Mouse (Mus musculus) intestine, embryonic 15.5 days (tissue): ENCODE results near the gene Serpinb6e. TPM values are rescaled to one million over a fixed set of nuclear protein-coding genes. Genes with fewer than 3 reads are reported as not detected.

Source experiments
- ATAC-seq: fragments of 200-750 bp; cut with Nextera tagmentation; 2 replicates; pipeline ENCODE4 v1.8.0; 2017; ENCODE audit warnings: moderate TSS enrichment, moderate library complexity
- H3K27ac ChIP-seq: fragments of 300-500 bp; sonication (generic); 2 replicates; pipeline ENCODE4 v1.5.1; 2015; ENCODE audit warnings: mild to moderate bottlenecking, inconsistent platforms
- H3K27me3 ChIP-seq: fragments of 300-500 bp; sonication (generic); replicated peaks from 2 replicates; pipeline ENCODE4 v1.6.1; 2015; ENCODE audit warnings: inconsistent platforms
- H3K36me3 ChIP-seq: fragments of 300-500 bp; sonication (generic); 2 replicates; pipeline ENCODE4 v1.6.1; 2015; ENCODE audit warnings: inconsistent platforms
- H3K4me1 ChIP-seq: fragments of 300-500 bp; sonication (generic); replicated peaks from 2 replicates; pipeline ENCODE4 v1.6.1; 2015; ENCODE audit warnings: inconsistent platforms
- H3K4me2 ChIP-seq: fragments of 300-500 bp; sonication (generic); replicated peaks from 2 replicates; pipeline ENCODE4 v1.6.1; 2015; ENCODE audit warnings: mild to moderate bottlenecking, inconsistent platforms
- H3K4me3 ChIP-seq: fragments of 300-500 bp; sonication (generic); replicated peaks from 2 replicates; pipeline ENCODE4 v1.5.1; 2015; ENCODE audit warnings: inconsistent platforms
- H3K9ac ChIP-seq: fragments of 300-500 bp; sonication (generic); 2 replicates; pipeline ENCODE4 v1.6.1; 2015; ENCODE audit warnings: inconsistent platforms
- H3K9me3 ChIP-seq: fragments of 300-500 bp; sonication (generic); 2 replicates; pipeline ENCODE4 v1.6.1; 2016; ENCODE audit warnings: inconsistent platforms
- WGBS: fragments of 180-500 bp; shearing (Covaris S2); methylation state at CpG from one replicate; pipeline ENCODE4 v1.1.7; 2015; 5-methylcytosine and 5-hydroxymethylcytosine counted together
- polyA plus RNA-seq: library from polyadenylated mRNA; unstranded; fragments of >200 nt; fragmentation: Nextera tagmentation; extraction: Ambion mirVana; gene quantifications from 2 replicates; pipeline ENCODE4 v1.2.1, GENCODE M21; 2015

Gene Serpinb6e
- not detected in 2 replicates for polyA plus RNA-seq

GRCm38 (mm10) chr13:33843308-33843707 is at the start of gene Serpinb6e:
Gene Serpinb6e, minus strand, starts transcription at chr13:33843408.
- WGBS: 72% methylated on average over 1 of the region's 1 CpGs
- Histone ChIP-seq H3K4me3 (no peak within 1 kb of the TSS), H3K27ac (no peak within 1 kb of the TSS), H3K4me1 (no peaks in the 10 kb centered on the region), H3K36me3 (no peaks in the 10 kb centered on the region), H3K4me2 (no peak within 1 kb of the TSS), H3K9me3 (no peaks in the 10 kb centered on the region), H3K9ac (no peak within 1 kb of the TSS), H3K27me3 (no peaks in the 10 kb centered on the region)
- no peak for ATAC-seq

- Histone ChIP-seq H3K27me3 (no peaks in the 10 kb centered on the region), H3K9ac (no peak overlapping the region), H3K9me3 (no peaks in the 10 kb centered on the region), H3K36me3 (no peaks in the 10 kb centered on the region), H3K27ac (no peak overlapping the region), H3K4me1 (no peaks in the 10 kb centered on the region), H3K4me3 (no peak overlapping the region), H3K4me2 (no peak overlapping the region)
- no peak for ATAC-seq
- 80% methylated on average over 2 of the region's 2 CpGs for WGBS
Measured at GRCm38 (mm10) chr13:33830751-33831150, 12.5 kb downstream of the Serpinb6e start.

GRCm38 (mm10) chr13:33823421-33823820 is 19.8 kb downstream of the Serpinb6e start:
- no peaks in the 10 kb centered on the region for H3K4me1 ChIP-seq
- no peaks in the 10 kb centered on the region for H3K27me3 ChIP-seq
- no peak overlapping the region for H3K4me2 ChIP-seq
- no peaks in the 10 kb centered on the region for H3K36me3 ChIP-seq
- no peak overlapping the region for H3K4me3 ChIP-seq
- ATAC-seq: no peak
- H3K9ac ChIP-seq: no peak overlapping the region
- no peaks in the 10 kb centered on the region for H3K9me3 ChIP-seq
- no peak overlapping the region for H3K27ac ChIP-seq

GRCm38 (mm10) chr13:33821490-33822143 is 21.6 kb downstream of the Serpinb6e start:
- no peak for ATAC-seq
- Histone ChIP-seq H3K4me1 (no peaks in the 10 kb centered on the region), H3K27ac (no peak overlapping the region), H3K9me3 (no peaks in the 10 kb centered on the region), H3K4me2 (no peak overlapping the region), H3K27me3 (no peaks in the 10 kb centered on the region), H3K36me3 (no peaks in the 10 kb centered on the region), H3K4me3 (no peak overlapping the region), H3K9ac (no peak overlapping the region)
- WGBS: 78% methylated on average over 5 of the region's 5 CpGs

Other genes with a start within 250 kb of the Serpinb6e start
- not detected in 2 replicates for gene Serpinb6d, start 182.0 kb downstream of the Serpinb6e start, polyA plus RNA-seq
- gene Serpinb6c, start 62.3 kb upstream of the Serpinb6e start, polyA plus RNA-seq: not detected in 2 replicates
- 40.5 and 43.3 TPM in 2 replicates for gene Nqo2, start 121.3 kb upstream of the Serpinb6e start, polyA plus RNA-seq
- 20.4 and 20.8 TPM in 2 replicates for gene Ripk1, start 159.0 kb upstream of the Serpinb6e start, polyA plus RNA-seq
- 120 and 124 TPM in 2 replicates for gene Serpinb6a, start 159.4 kb upstream of the Serpinb6e start, polyA plus RNA-seq
- gene Bphl, start 194.2 kb upstream of the Serpinb6e start, polyA plus RNA-seq: 57.6 and 60.4 TPM in 2 replicates
- gene Tubb2a, start 234.6 kb upstream of the Serpinb6e start, polyA plus RNA-seq: 170 TPM in 2 replicates